Mouse (Mus musculus) MEL (cell line): ENCODE results near the gene Aspa.

ENCODE experiments used
- BHLHE40 ChIP-seq: IDR thresholded peaks from 2 replicates; pipeline ENCODE4 v1.6.1; 2012; ENCODE audit warnings: low read depth, mild to moderate bottlenecking, inconsistent platforms, low read length, improper control_type of control experiment, borderline replicate concordance
- CHD2 ChIP-seq: IDR thresholded peaks from 2 replicates; pipeline ENCODE4 v1.6.1; 2011; ENCODE audit warnings: low read length, improper control_type of control experiment
- CTCF ChIP-seq, 3 experiments: IDR thresholded peaks in 2 of 3; conservative IDR thresholded peaks in 1 of 3; 2 replicates each; pipeline ENCODE4 v1.5.1; 2011 to 2012; ENCODE audit warnings: low read length in 3 of 3, low read depth in 2 of 3, mild to moderate bottlenecking in 2 of 3, improper control_type of control experiment in 1 of 3, inconsistent platforms in 1 of 3, mixed read lengths in 1 of 3, moderate library complexity in 1 of 3; ENCODE audit not compliant: control insufficient read depth in 1 of 3, insufficient read depth in 1 of 3, poor library complexity in 1 of 3, severe bottlenecking in 1 of 3
- EP300 ChIP-seq, 2 experiments: IDR thresholded peaks; 2 replicates each; pipeline ENCODE4 v1.6.1; 2011; ENCODE audit warnings: improper control_type of control experiment in 2 of 2, low read length in 2 of 2, low read depth in 1 of 2, mild to moderate bottlenecking in 1 of 2
- ETS1 ChIP-seq: IDR thresholded peaks from 2 replicates; pipeline ENCODE4 v1.6.1; 2012; ENCODE audit warnings: low read depth, mild to moderate bottlenecking, inconsistent platforms, low read length, improper control_type of control experiment, moderate library complexity
- GATA1 ChIP-seq: IDR thresholded peaks from 2 replicates; pipeline ENCODE4 v1.6.1; 2011; ENCODE audit warnings: low read depth, low read length, improper control_type of control experiment
- KAT2A ChIP-seq: conservative IDR thresholded peaks from 2 replicates; pipeline ENCODE4 v1.6.1; 2012; ENCODE audit warnings: low read depth, low read length, improper control_type of control experiment, inconsistent platforms
- MAFK ChIP-seq: IDR thresholded peaks from 2 replicates; pipeline ENCODE4 v1.6.1; 2011; ENCODE audit warnings: low read depth, mild to moderate bottlenecking, low read length, improper control_type of control experiment, borderline replicate concordance
- POLR2A ChIP-seq, 2 experiments: IDR thresholded peaks; 2 replicates each; pipeline ENCODE4 v1.6.1; 2011 to 2012; ENCODE audit warnings: low read length in 2 of 2, mild to moderate bottlenecking in 2 of 2, control low read depth in 1 of 2, improper control_type of control experiment in 1 of 2, low read depth in 1 of 2, moderate library complexity in 1 of 2; ENCODE audit not compliant: control insufficient read depth in 1 of 2, insufficient read depth in 1 of 2, poor library complexity in 1 of 2
- RCOR1 ChIP-seq: IDR thresholded peaks from 2 replicates; pipeline ENCODE4 v1.6.1; 2012; ENCODE audit warnings: low read depth, mild to moderate bottlenecking, inconsistent platforms, low read length, improper control_type of control experiment

DNA sequence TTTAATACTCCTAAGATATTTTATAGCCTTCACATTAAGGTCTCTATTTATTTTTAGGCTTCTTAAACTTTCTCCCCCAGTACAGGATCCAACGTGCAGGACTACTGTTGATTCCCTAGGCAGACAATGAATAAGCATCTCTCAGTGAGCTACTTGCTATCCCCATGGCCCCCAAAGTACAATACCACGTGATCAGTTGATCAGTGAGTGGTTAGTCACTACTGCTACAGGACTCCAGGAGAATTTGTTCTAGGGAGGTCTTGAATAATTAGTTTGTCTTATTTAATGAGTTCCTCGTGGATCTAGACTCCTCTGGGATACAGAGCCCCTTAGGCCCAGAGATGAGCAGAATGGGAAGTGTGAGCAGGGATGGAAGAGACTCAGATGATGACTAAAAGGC is 21.1 kb upstream of the Aspa start, which contains the start of gene Olfr20:
- no peak for TF ChIP-seq EP300 (IDR thresholded peaks at IDR 0.05; ENCODE audit: low read depth in 1 of 2, low read length in 2 of 2)
- TF ChIP-seq POLR2A (IDR thresholded peaks at IDR 0.05; ENCODE audit: control insufficient read depth in 1 of 2, insufficient read depth in 1 of 2, low read depth in 1 of 2, low read length in 2 of 2, poor library complexity in 1 of 2), result no peak
- TF ChIP-seq KAT2A, result no peak
- TF ChIP-seq CTCF (IDR thresholded peaks at IDR 0.05 in 2 of 3, conservative IDR thresholded peaks at IDR 0.05 in 1 of 3; ENCODE audit: control insufficient read depth in 1 of 3, insufficient read depth in 1 of 3, low read depth in 2 of 3, low read length in 3 of 3, poor library complexity in 1 of 3, severe bottlenecking in 1 of 3), result no peak
- TF ChIP-seq BHLHE40, result no peak
- no peak for TF ChIP-seq ETS1
- TF ChIP-seq MAFK, result no peak
- no peak for TF ChIP-seq CHD2
- TF ChIP-seq GATA1, result no peak
- no peak for TF ChIP-seq RCOR1
